Mouse (Mus musculus) hindbrain, embryonic 10.5 days (tissue): ENCODE data around the gene Nkain1. TPM values are rescaled to one million over a fixed set of nuclear protein-coding genes. Genes with fewer than 3 reads are reported as not detected.

Source experiments
- DNase-seq: peaks from one replicate; pipeline ENCODE4 v3.0.0-alpha.2; 2017; ENCODE audit warnings: low spot score
- H3K27ac ChIP-seq: fragments of 300-500 bp; sonication (generic); 2 replicates; pipeline ENCODE4 v1.5.1; 2016; ENCODE audit warnings: mild to moderate bottlenecking, moderate library complexity
- H3K27me3 ChIP-seq: fragments of 300-500 bp; sonication (generic); 2 replicates; pipeline ENCODE4 v1.6.1; 2016; ENCODE audit warnings: mild to moderate bottlenecking; ENCODE audit not compliant: poor library complexity, insufficient read depth, severe bottlenecking
- H3K36me3 ChIP-seq: fragments of 300-500 bp; sonication (generic); 2 replicates; pipeline ENCODE4 v1.6.1; 2016; ENCODE audit warnings: mild to moderate bottlenecking, moderate library complexity
- H3K4me1 ChIP-seq: fragments of 300-500 bp; sonication (generic); replicated peaks from 2 replicates; pipeline ENCODE4 v1.6.1; 2016; ENCODE audit warnings: mild to moderate bottlenecking
- H3K4me3 ChIP-seq: fragments of 300-500 bp; sonication (generic); 2 replicates; pipeline ENCODE4 v1.5.1; 2016; ENCODE audit warnings: mild to moderate bottlenecking, moderate library complexity
- H3K9me3 ChIP-seq: fragments of 300-500 bp; sonication (generic); 2 replicates; pipeline ENCODE4 v1.6.1; 2016; ENCODE audit warnings: mild to moderate bottlenecking, moderate library complexity
- WGBS: fragments of 180-500 bp; shearing (Covaris S2); methylation state at CpG from one replicate; pipeline ENCODE4 v1.1.7; 2016; 5-methylcytosine and 5-hydroxymethylcytosine counted together
- polyA plus RNA-seq: library from polyadenylated mRNA; unstranded; fragments of >200 nt; fragmentation: Nextera tagmentation; extraction: Ambion mirVana; gene quantifications from 2 replicates; pipeline ENCODE4 v1.2.1, GENCODE M21; 2016

Gene Nkain1
- polyA plus RNA-seq, 1 experiment from 2014 or later = 14.4 TPM

DNA sequence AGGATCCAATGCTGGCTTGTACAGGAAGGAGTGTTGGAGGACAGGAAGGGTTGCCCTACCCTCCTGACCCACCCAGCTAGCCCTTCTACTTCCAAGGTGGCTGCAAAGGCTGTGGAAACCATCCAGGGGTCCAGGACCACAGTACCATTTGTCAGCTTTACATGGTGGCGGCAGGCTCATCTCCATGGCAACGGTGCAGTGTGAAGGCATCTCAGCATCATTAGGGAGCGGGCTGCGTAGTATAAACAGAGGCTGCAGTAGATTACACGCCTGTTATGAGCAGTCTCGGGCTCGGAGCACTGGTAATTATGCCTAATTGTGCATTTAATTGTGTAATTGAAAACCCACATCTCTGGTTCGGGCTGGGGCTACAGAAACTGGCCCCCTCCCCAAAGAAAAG lies 10.2 kb downstream of the Nkain1 start:
- no peak for DNase-seq
- Histone ChIP-seq H3K9me3 (no peaks in the 10 kb centered on the region), H3K4me1 (peaks cover 76% of the 10 kb centered on the region), H3K27ac (no peak overlapping the region), H3K36me3 (peaks cover 32% of the 10 kb centered on the region), H3K27me3 (no peaks in the 10 kb centered on the region), H3K4me3 (no peak overlapping the region)
- 38% methylated on average over 8 of the region's 8 CpGs for WGBS

DNA sequence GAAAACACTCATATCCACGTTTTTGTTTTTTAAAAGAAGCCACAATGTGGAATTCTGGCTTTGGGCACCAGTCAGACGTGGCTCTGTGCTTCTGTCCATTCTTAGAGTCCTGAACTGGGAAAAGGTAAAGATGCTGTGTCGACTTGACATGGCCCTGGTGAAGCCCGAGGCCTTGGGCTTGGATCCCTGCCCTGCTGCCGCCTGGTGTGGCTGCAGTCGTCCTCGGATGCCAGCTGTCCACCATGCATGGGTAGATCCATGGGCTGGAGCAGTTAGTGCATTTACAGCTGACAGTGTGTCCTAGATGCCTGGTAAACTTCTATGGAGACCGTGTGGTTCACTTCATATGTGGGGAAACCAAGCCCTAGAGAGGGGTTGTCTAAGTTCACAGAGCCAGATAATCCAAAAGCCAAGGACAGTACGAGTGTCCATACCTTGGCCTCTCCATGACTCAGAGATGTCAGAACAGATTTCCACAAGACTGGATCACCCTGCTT lies 10.7 kb downstream of the Nkain1 start:
- Histone ChIP-seq H3K4me1 (peaks cover 72% of the 10 kb centered on the region), H3K4me3 (no peak overlapping the region), H3K27ac (no peak overlapping the region), H3K36me3 (peaks cover 32% of the 10 kb centered on the region), H3K27me3 (no peaks in the 10 kb centered on the region), H3K9me3 (no peaks in the 10 kb centered on the region)
- WGBS = 87% methylated on average over 9 of the region's 9 CpGs
- no peak for DNase-seq

DNA sequence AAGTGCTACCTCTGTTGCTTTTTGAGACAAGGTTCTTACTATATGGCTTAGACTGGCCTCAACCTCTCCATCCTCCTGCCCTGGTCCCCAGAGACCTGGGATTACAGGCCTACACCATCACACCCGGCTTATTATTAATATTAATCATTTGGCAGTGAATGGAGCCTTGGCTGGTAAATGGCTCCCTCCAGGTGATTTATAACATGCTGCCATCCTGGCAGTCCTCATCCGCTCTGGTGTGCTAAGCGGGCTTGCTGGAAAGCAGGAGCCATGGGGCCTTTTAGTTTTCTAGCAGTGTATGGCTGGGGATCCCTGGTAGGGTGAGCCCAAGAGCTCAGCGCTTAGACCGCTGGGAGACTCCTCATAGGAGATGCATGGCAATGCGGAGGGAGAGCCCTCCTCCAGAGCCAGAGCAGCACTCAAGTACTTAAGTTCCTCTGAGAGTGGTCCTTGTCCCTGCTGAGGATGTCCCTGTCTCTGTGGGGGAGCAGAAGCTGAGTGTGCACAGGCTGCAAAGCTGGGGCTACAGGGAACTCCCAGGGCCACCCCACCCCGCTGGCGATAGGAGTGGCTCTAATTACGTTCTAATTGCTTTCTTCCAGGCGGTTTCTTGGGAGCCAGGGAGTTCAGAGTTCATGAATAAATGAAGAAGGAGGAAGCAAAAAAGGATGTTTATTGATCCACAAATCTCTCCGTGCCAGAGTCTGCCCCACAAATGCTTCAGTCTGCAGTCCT lies 13.2 kb downstream of the Nkain1 start:
- H3K36me3 ChIP-seq = peaks cover 34% of the 10 kb centered on the region
- H3K27me3 ChIP-seq = no peaks in the 10 kb centered on the region
- no peaks in the 10 kb centered on the region for H3K9me3 ChIP-seq
- WGBS = 65% methylated on average over 11 of the region's 11 CpGs
- no peak overlapping the region for H3K4me3 ChIP-seq
- peak overlapping the region; percentile 63 for H3K27ac ChIP-seq
- no peak for DNase-seq
- H3K4me1 ChIP-seq = peaks cover 91% of the 10 kb centered on the region

DNA sequence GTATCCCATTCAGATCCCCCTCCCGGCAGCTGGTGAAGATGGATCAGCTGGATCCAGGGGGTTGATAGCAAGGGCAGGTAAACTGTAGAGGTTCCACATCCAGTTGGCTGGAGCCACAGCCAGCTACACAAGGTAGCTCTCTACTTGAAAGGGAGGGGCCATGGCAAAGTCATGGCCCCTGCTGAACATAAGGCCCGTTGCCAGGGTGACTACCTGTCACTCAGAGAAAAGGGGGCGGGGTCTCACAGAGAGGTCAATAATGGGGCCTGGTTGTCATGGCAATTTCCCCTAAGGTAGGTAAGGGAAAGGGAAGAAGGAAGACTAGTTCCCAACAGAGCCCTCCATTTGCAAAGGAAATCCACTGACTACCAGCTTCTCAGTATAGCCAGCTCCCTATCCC lies 14.8 kb downstream of the Nkain1 start:
- Histone ChIP-seq H3K27me3 (no peaks in the 10 kb centered on the region), H3K4me3 (no peak overlapping the region)
- peak; percentile 23 for DNase-seq

DNA sequence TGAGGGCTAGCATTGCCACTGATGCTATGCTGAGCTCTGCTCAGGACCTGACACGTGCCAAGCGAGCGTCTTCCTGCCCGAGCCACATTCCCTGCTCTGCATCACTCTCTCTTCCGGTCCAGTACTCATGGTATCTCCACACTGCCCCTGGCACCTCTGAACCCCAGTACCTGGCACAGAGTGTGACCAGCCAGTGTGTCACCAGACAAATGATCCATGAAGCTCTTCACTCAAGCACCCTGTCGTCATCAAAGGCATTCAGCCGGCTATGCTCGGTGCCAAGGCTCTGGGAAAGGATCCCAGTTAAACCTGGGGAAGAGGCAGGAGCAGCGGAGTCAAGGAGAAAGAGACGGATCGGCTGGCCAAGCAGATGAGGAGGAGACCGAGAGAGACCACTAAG lies 16.1 kb downstream of the Nkain1 start:
- H3K27ac ChIP-seq = peak overlapping the region; percentile 69
- H3K4me1 ChIP-seq = peaks cover 93% of the 10 kb centered on the region
- no peaks in the 10 kb centered on the region for H3K9me3 ChIP-seq
- H3K27me3 ChIP-seq = no peaks in the 10 kb centered on the region
- H3K4me3 ChIP-seq = no peak overlapping the region
- 85% methylated on average over 12 of the region's 12 CpGs for WGBS
- DNase-seq = no peak
- peaks cover 45% of the 10 kb centered on the region for H3K36me3 ChIP-seq

More for the DNA sequence above, 14.8 kb downstream of the Nkain1 start:
- Histone ChIP-seq H3K9me3 (no peaks in the 10 kb centered on the region), H3K27ac (peak overlapping the region; percentile 51; the same call in 1 of the 2 replicates), H3K36me3 (peaks cover 46% of the 10 kb centered on the region), H3K4me1 (peaks cover 92% of the 10 kb centered on the region)
- 78% methylated on average over 3 of the region's 3 CpGs for WGBS

DNA sequence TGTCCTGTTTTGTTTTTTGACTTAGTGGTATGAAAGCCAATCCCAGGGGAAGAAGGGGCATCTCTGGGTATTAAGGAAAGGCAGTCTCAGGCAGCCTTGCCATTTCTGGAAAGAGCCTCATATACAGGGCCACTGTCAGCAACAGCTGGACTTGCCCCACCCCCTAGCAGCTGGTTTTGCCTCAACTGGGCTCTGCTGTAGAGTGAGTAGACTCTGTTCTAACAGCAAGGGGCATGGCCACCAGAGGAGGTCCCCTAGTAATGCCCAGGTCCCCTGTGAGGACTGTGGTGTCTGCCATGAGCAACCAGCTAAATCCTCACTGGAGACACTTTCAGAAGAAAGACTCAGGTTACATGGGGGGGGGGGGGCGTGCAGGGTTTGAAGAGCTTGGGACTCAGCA lies 17.0 kb downstream of the Nkain1 start:
- WGBS = 82% methylated on average over 1 of the region's 1 CpGs
- DNase-seq = no peak
- Histone ChIP-seq H3K4me1 (peaks cover 95% of the 10 kb centered on the region), H3K27me3 (no peaks in the 10 kb centered on the region), H3K36me3 (peaks cover 45% of the 10 kb centered on the region), H3K4me3 (no peak overlapping the region), H3K9me3 (no peaks in the 10 kb centered on the region), H3K27ac (peak overlapping the region; percentile 69)

DNA sequence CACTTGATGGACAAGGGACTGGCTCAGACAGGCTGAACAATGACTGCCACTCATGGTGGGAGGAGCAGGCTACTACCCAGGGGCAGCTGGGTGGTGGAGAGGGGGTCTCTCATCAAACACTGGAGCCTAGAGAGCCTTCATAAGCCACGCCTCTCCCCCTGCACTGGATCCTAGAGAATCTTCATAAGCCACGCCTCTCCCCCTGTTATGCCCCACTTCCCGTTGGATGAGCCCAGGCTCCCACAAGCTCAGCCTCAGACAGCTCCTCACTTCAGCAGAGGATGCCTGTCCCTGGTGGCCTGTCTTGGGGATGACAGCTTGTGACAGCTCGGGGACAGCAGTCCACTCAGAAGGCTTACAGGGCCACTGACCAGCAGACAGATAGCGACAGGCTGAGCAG lies 17.7 kb downstream of the Nkain1 start:
- H3K9me3 ChIP-seq = no peaks in the 10 kb centered on the region
- H3K4me1 ChIP-seq = peaks cover 94% of the 10 kb centered on the region
- no peak overlapping the region for H3K4me3 ChIP-seq
- peaks cover 43% of the 10 kb centered on the region for H3K36me3 ChIP-seq
- WGBS = 29% methylated on average over 5 of the region's 5 CpGs
- no peaks in the 10 kb centered on the region for H3K27me3 ChIP-seq
- H3K27ac ChIP-seq = peak overlapping the region; percentile 82
- peak; percentile 67 for DNase-seq

DNA sequence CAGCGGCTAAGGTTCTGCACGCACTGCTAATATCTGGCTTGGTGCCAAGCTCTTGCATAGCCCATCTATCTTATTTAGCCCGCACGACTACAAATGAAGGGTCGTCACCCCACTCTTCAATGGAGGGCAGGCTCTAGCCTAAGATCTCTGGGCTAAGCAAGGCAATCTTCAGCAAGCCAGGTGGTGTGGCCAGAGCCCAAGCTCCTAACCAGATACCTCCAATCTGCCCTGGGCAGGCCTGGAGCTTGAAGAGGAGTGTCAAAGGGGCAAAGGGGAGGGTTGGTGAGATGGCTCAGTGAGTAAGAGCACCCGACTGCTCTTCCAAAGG lies 20.9 kb downstream of the Nkain1 start:
- Histone ChIP-seq H3K27ac (peak overlapping the region; percentile 82), H3K4me1 (peaks cover 90% of the 10 kb centered on the region)
- WGBS = 60% methylated on average over 6 of the region's 6 CpGs

DNA sequence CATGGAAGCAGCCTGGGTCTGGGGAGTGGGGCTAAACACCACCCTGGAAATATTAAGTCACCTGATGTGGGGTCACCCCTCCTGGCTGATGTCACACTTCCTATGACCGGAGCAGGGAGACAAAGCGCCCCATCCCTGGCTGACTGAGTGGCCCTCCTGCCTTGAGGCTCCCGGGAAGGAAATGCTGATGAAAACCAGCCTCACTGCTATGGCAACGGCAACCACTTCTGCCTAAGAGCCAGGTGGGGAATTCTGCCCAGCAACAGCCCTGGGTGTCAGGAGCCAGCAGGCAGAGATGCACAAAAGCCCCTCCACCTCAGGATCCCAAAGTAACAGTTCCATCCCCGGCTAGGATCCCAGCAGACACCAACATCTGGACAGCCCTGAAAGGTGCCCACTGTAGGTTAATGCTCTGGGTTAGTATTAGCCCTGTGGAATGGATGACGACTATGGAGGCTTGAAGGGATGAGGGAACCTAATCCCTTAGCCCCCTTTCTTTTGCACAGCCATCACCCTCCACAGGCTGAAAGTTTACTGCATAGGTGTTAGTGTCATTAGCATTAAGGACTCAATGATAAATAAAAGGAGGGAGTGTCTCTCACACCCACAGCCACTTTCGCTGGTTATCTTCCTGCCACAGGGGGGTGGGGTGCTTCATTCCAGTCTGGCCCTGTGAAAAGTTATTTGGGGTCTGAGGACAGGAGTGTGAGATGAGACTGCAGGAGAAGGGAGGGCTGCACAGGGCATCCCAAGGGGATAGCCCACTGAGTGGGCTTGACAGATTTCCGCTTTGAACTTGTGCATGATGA lies 21.5 kb downstream of the Nkain1 start:
- WGBS = 43% methylated on average over 8 of the region's 8 CpGs
- peak; percentile 51 for DNase-seq
- H3K4me1 ChIP-seq = peaks cover 90% of the 10 kb centered on the region
- 0 out of 2 replicates have a peak, but pooled peaks cover 3% of the 10 kb centered on the region for H3K9me3 ChIP-seq
- H3K27me3 ChIP-seq = no peaks in the 10 kb centered on the region
- H3K27ac ChIP-seq = peak overlapping the region; percentile 82
- H3K36me3 ChIP-seq = peaks cover 26% of the 10 kb centered on the region
- H3K4me3 ChIP-seq = no peak overlapping the region

More for the DNA sequence above, 20.9 kb downstream of the Nkain1 start:
- DNase-seq = no peak
- peaks cover 31% of the 10 kb centered on the region for H3K36me3 ChIP-seq
- no peaks in the 10 kb centered on the region for H3K27me3 ChIP-seq
- H3K9me3 ChIP-seq = 0 out of 2 replicates have a peak, but pooled peaks cover 3% of the 10 kb centered on the region
- no peak overlapping the region for H3K4me3 ChIP-seq

DNA sequence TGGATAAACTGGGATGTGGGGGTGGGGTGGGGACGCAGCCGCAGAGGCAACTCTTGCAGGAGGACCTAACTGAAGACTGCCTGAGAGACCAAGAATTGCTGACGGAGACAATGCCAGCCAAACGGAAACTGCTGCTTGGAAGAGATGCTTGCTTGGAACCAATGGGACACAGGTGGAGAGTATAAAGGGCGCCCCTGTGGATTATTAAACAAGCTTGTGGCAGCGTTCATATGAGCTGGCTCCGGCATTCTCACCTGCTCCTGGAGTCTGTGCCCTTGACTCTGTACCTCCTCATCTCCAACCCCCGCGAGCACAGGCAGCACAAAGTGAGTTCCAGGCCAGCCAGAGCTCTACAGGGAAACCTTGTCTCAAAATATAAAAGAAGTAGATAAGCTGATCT lies 23.5 kb downstream of the Nkain1 start:
- 89% methylated on average over 9 of the region's 9 CpGs for WGBS
- no peaks in the 10 kb centered on the region for H3K27me3 ChIP-seq
- H3K36me3 ChIP-seq = peaks cover 20% of the 10 kb centered on the region
- DNase-seq = no peak
- H3K4me1 ChIP-seq = peaks cover 90% of the 10 kb centered on the region
- H3K9me3 ChIP-seq = 0 out of 2 replicates have a peak, but pooled peaks cover 3% of the 10 kb centered on the region
- peak overlapping the region; percentile 35; the same call in 1 of the 2 replicates for H3K27ac ChIP-seq
- H3K4me3 ChIP-seq = no peak overlapping the region

DNA sequence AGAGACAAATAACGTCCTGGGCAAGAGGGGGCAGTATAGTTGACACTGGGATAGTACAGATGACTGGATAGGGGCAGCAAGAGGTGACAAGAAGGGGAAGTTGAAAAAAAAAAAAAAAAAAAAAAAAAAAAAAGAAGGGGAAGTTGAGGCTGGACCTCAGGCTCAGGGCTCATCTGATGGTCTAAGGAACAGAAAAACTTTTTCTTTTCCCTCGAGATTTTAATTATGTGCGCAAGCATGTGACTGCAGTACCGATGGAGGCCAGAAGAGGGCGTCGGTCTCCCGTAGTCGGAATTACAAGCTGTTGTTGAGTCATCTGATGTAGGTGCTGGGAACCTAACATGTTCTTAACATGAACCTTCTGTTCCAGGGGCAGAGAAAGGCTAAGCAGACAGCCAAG lies 24.8 kb downstream of the Nkain1 start:
- no peak for DNase-seq
- Histone ChIP-seq H3K4me3 (no peak overlapping the region), H3K4me1 (peaks cover 90% of the 10 kb centered on the region), H3K27ac (peak overlapping the region; percentile 76), H3K9me3 (0 out of 2 replicates have a peak, but pooled peaks cover 3% of the 10 kb centered on the region), H3K27me3 (no peaks in the 10 kb centered on the region), H3K36me3 (peaks cover 9% of the 10 kb centered on the region)
- WGBS = 87% methylated on average over 8 of the region's 8 CpGs

DNA sequence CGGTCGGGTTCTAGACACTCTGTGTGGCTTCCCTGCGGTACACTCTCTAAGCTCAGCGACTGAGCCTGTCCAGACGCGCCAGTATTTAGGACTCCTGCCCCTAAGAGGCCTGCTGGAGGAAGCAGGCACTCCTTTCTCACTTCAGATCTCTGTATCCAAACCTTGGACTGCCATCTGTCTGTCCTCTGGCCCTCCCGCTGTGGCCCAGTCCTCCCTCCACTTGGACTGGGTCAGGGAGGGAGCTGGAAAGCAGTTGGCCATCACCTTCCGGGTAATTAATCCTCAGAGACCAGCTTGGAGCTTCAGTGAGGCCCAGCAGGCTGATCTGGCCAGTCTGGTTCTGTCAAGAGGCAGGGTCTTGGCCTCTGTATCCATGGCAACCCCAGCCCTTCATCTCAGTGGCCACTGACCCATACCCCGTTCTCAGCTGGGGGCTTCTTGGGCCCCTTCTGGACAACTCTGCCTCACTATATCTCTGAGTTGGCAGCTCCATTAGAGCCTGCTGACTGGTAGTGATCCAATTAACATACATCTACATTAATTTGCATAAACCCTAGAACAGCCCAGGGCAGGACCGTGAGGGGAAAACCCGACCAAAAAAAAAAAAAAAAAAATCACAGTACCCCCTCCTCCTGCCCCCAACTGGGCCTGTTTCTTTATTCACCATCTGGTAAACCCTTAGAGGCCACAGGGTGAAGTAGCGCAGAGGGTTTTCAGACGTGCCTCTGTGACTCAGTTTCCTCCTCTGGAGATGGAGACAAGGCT lies 27.0 kb downstream of the Nkain1 start:
- 0 out of 2 replicates have a peak, but pooled peaks cover 3% of the 10 kb centered on the region for H3K9me3 ChIP-seq
- H3K27ac ChIP-seq = peak overlapping the region; percentile 87
- peak overlapping the region; percentile 22 for H3K4me3 ChIP-seq
- peaks cover 87% of the 10 kb centered on the region for H3K4me1 ChIP-seq
- 11% methylated on average over 13 of the region's 13 CpGs for WGBS
- H3K36me3 ChIP-seq = peaks cover 9% of the 10 kb centered on the region
- peak; percentile 92 for DNase-seq
- H3K27me3 ChIP-seq = no peaks in the 10 kb centered on the region
